Mouse (Mus musculus): ENCODE results near the gene Amigo2. TPM values are rescaled to one million over a fixed set of nuclear protein-coding genes. Genes with fewer than 3 reads are reported as not detected.
A peak's percentile ranks its signal among the peaks of the same experiment; 100 is the strongest.

Gene Amigo2
- total and polyA plus RNA-seq, 2 experiments = 0.76 to 7.0 TPM

- TF ChIP-seq CTCF (IDR thresholded peaks at IDR 0.05; ENCODE audit: low read depth, low read length) = no peak
- no peak for TF ChIP-seq POLR2A (IDR thresholded peaks at IDR 0.05; ENCODE audit: extremely low read depth, insufficient read depth, low read length)
- Histone ChIP-seq H3K79me2 (ENCODE audit: control insufficient read depth, insufficient read depth, low read length) (no peaks in the 10 kb centered on the region), H3K4me3 (ENCODE audit: insufficient read depth, low read depth, low read length) (no peak overlapping the region), H3K36me3 (ENCODE audit: control insufficient read depth, insufficient read depth, low read length) (no peaks in the 10 kb centered on the region), H3K27me3 (ENCODE audit: control insufficient read depth, insufficient read depth, low read length) (no peaks in the 10 kb centered on the region), H3K27ac (replicated peaks; ENCODE audit: insufficient read depth, low read depth, low read length) (peak overlapping the region; percentile 78; the same call in 1 of the 2 replicates), H3K4me1 (ENCODE audit: control insufficient read depth, insufficient read depth, low read length) (peaks cover 12% of the 10 kb centered on the region), H3K9ac (ENCODE audit: low read depth, low read length) (no peak overlapping the region)
- WGBS = 91% methylated on average over 5 of the region's 5 CpGs
- no peak for DNase-seq (ENCODE audit: extremely low read depth, low read depth, low spot score)
Measured at GRCm38 (mm10) chr15:97287436-97288143, 40.5 kb upstream of the Amigo2 start.

GRCm38 (mm10) chr15:97286731-97287130, 39.6 kb upstream of the Amigo2 start:
- H3K9ac ChIP-seq (ENCODE audit: low read depth, low read length) = no peak overlapping the region
- TF ChIP-seq POLR2A (IDR thresholded peaks at IDR 0.05; ENCODE audit: extremely low read depth, insufficient read depth, low read length) (no peak), CTCF (IDR thresholded peaks at IDR 0.05; ENCODE audit: low read depth, low read length) (no peak)
- H3K27me3 ChIP-seq (ENCODE audit: control insufficient read depth, insufficient read depth, low read length) = no peaks in the 10 kb centered on the region
- H3K79me2 ChIP-seq (ENCODE audit: control insufficient read depth, insufficient read depth, low read length) = no peaks in the 10 kb centered on the region
- H3K4me1 ChIP-seq (ENCODE audit: control insufficient read depth, insufficient read depth, low read length) = peaks cover 12% of the 10 kb centered on the region
- H3K36me3 ChIP-seq (ENCODE audit: control insufficient read depth, insufficient read depth, low read length) = no peaks in the 10 kb centered on the region
- WGBS = 38% methylated on average over 10 of the region's 10 CpGs
- H3K4me3 ChIP-seq (ENCODE audit: insufficient read depth, low read depth, low read length) = no peak overlapping the region
- peak; percentile 91 for DNase-seq (ENCODE audit: extremely low read depth, low read depth, low spot score)
- peak overlapping the region; percentile 78 for H3K27ac ChIP-seq (replicated peaks; ENCODE audit: insufficient read depth, low read depth, low read length)

DNA sequence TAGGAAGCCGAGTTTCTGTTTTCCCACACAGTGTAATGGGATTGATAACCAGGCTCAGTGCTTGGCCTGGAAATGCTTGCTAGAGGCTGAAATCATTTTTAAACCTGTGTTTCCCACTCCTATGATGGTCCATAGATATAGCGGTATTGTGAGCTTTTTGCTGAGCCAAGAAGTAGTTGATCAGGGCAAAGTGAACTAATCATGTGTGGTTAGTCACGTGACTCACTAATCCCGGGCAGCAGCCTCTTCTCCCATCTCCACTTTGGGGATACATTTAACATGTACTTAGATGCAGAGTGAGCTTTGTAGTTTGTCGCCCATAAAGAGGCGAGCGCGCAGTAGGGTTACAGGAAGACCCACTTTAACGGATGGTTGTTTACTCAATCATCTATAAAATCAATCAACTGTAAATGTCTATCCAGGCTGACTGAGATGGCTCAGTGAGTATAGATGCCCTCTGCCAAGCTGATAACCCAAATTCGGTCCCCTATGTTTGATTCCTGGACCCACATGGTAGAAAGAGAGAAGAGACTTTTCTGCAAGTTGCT, 38.7 kb upstream of the Amigo2 start:
- H3K79me2 ChIP-seq (ENCODE audit: control insufficient read depth, insufficient read depth, low read length) = no peaks in the 10 kb centered on the region
- H3K36me3 ChIP-seq (ENCODE audit: control insufficient read depth, insufficient read depth, low read length) = no peaks in the 10 kb centered on the region
- 61% methylated on average over 10 of the region's 10 CpGs for WGBS
- no peaks in the 10 kb centered on the region for H3K27me3 ChIP-seq (ENCODE audit: control insufficient read depth, insufficient read depth, low read length)
- H3K4me1 ChIP-seq (ENCODE audit: control insufficient read depth, insufficient read depth, low read length) = peaks cover 12% of the 10 kb centered on the region
- DNase-seq (ENCODE audit: extremely low read depth, low read depth, low spot score) = peak; percentile 50
- H3K27ac ChIP-seq (replicated peaks; ENCODE audit: insufficient read depth, low read depth, low read length) = peak overlapping the region; percentile 42
- no peak overlapping the region for H3K9ac ChIP-seq (ENCODE audit: low read depth, low read length)
- no peak overlapping the region for H3K4me3 ChIP-seq (ENCODE audit: insufficient read depth, low read depth, low read length)
- no peak for TF ChIP-seq POLR2A (IDR thresholded peaks at IDR 0.05; ENCODE audit: extremely low read depth, insufficient read depth, low read length)
- no peak for TF ChIP-seq CTCF (IDR thresholded peaks at IDR 0.05; ENCODE audit: low read depth, low read length)

- no peak overlapping the region for H3K4me3 ChIP-seq (ENCODE audit: insufficient read depth, low read depth, low read length)
- 82% methylated on average over 5 of the region's 5 CpGs for WGBS
- no peak for TF ChIP-seq POLR2A (IDR thresholded peaks at IDR 0.05; ENCODE audit: extremely low read depth, insufficient read depth, low read length)
- no peak for TF ChIP-seq CTCF (IDR thresholded peaks at IDR 0.05; ENCODE audit: low read depth, low read length)
- DNase-seq (ENCODE audit: extremely low read depth, low read depth, low spot score) = no peak
- no peaks in the 10 kb centered on the region for H3K27me3 ChIP-seq (ENCODE audit: control insufficient read depth, insufficient read depth, low read length)
- no peaks in the 10 kb centered on the region for H3K36me3 ChIP-seq (ENCODE audit: control insufficient read depth, insufficient read depth, low read length)
- peaks cover 12% of the 10 kb centered on the region for H3K4me1 ChIP-seq (ENCODE audit: control insufficient read depth, insufficient read depth, low read length)
- H3K79me2 ChIP-seq (ENCODE audit: control insufficient read depth, insufficient read depth, low read length) = no peaks in the 10 kb centered on the region
- H3K27ac ChIP-seq (replicated peaks; ENCODE audit: insufficient read depth, low read depth, low read length) = no peak overlapping the region
- H3K9ac ChIP-seq (ENCODE audit: low read depth, low read length) = no peak overlapping the region
Measured at GRCm38 (mm10) chr15:97284201-97284600, 37.1 kb upstream of the Amigo2 start.

- Histone ChIP-seq H3K27ac (replicated peaks; ENCODE audit: insufficient read depth, low read depth, low read length) (no peak overlapping the region), H3K27me3 (ENCODE audit: control insufficient read depth, insufficient read depth, low read length) (no peaks in the 10 kb centered on the region), H3K4me1 (ENCODE audit: control insufficient read depth, insufficient read depth, low read length) (peaks cover 10% of the 10 kb centered on the region), H3K9ac (ENCODE audit: low read depth, low read length) (no peak overlapping the region), H3K36me3 (ENCODE audit: control insufficient read depth, insufficient read depth, low read length) (no peaks in the 10 kb centered on the region), H3K4me3 (ENCODE audit: insufficient read depth, low read depth, low read length) (no peak overlapping the region), H3K79me2 (ENCODE audit: control insufficient read depth, insufficient read depth, low read length) (no peaks in the 10 kb centered on the region)
- WGBS = 95% methylated on average over 6 of the region's 6 CpGs
- TF ChIP-seq POLR2A (IDR thresholded peaks at IDR 0.05; ENCODE audit: extremely low read depth, insufficient read depth, low read length) = no peak
- TF ChIP-seq CTCF (IDR thresholded peaks at IDR 0.05; ENCODE audit: low read depth, low read length) = no peak
- DNase-seq (ENCODE audit: extremely low read depth, low read depth, low spot score) = no peak
Measured at GRCm38 (mm10) chr15:97282572-97282881, 35.4 kb upstream of the Amigo2 start.

Measured in liver, adult 2 months (tissue).